Mouse (Mus musculus) embryonic fibroblast, embryonic 13.5 days (primary cell): ENCODE data around the gene Hoxa5.

Experiments
- CTCF ChIP-seq: IDR thresholded peaks from 2 replicates; pipeline ENCODE4 v1.5.1; 2011; ENCODE audit warnings: mild to moderate bottlenecking, control low read depth, low read length, moderate library complexity, borderline replicate concordance; ENCODE audit not compliant: insufficient read depth
- POLR2A ChIP-seq: IDR thresholded peaks from 2 replicates; pipeline ENCODE4 v1.6.1; 2011; ENCODE audit warnings: low read depth, mild to moderate bottlenecking, control low read depth, low read length, moderate library complexity

DNA sequence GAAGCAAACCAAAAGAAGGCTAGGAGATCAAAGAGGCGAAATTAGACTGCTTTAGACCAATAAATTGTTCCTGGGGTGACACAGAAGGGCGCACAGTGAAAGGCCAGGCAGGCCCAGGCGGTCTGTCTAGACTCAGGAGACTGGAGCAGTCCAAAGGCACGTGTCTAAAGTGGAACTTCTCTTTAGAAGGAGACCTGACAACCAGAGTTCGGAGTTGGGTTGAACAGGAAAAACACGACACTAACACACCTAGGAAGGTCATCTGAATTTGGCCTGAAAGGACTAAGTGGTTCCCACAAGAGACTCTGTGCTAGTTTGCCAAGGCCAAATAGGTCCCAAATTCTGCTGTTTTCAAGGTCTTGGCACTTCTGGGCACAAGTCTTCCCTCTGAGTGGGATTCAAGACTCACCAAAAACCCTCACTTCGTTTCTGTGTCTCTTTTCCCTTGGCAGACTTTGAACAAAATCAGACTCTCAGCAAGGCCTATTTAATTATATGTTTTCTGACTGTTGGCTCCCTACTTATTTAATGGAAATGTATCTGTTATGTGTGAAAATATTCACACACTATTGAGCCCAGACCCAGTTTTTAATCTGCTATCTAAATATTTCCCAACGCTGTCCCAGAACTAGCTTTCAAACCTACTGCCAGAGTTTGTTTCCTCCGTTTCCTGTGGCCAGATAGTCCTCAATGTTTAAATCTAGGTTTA is 15.0 kb upstream of the Hoxa5 start:
- TF ChIP-seq CTCF (no peak), POLR2A (no peak)
